Mouse (Mus musculus) heart, adult 2 months (tissue): Measurements from ENCODE around the gene Zbtb32. TPM values are rescaled to one million over a fixed set of nuclear protein-coding genes. Genes with fewer than 3 reads are reported as not detected.

Experiments used
- DNase-seq, 2 experiments: peaks; one replicate each; pipeline ENCODE4 v3.0.0; 2021
- H3K27ac ChIP-seq: fragments of 200-600 bp; 2 replicates; pipeline ENCODE4 v1.8.1; 2022
- H3K27me3 ChIP-seq: fragments of 200-500 bp; 2 replicates; pipeline ENCODE4 v1.6.1; 2012; ENCODE audit warnings: mild to moderate bottlenecking, low read length, inconsistent platforms, mixed read lengths; ENCODE audit not compliant: control insufficient read depth, insufficient read depth
- H3K36me3 ChIP-seq: fragments of 200-500 bp; 2 replicates; pipeline ENCODE4 v1.6.1; 2012; ENCODE audit warnings: low read length, inconsistent platforms; ENCODE audit not compliant: control insufficient read depth, insufficient read depth
- H3K4me1 ChIP-seq: fragments of 200-500 bp; 2 replicates; pipeline ENCODE4 v1.6.1; 2011; ENCODE audit warnings: low read length; ENCODE audit not compliant: control insufficient read depth, insufficient read depth
- H3K4me3 ChIP-seq: fragments of 200-600 bp; 2 replicates; pipeline ENCODE4 v1.8.1; 2022
- H3K79me2 ChIP-seq: fragments of 200-500 bp; replicated peaks from 2 replicates; pipeline ENCODE4 v1.6.1; 2012; ENCODE audit warnings: mild to moderate bottlenecking, inconsistent platforms, low read length, moderate library complexity, mixed read lengths; ENCODE audit not compliant: control insufficient read depth, insufficient read depth
- H3K9ac ChIP-seq: fragments of 200-500 bp; 2 replicates; pipeline ENCODE4 v1.6.1; 2012; ENCODE audit warnings: low read depth, mild to moderate bottlenecking, control low read depth, inconsistent platforms, low read length, mixed read lengths
- CTCF ChIP-seq: fragments of 200-600 bp; IDR thresholded peaks from 2 replicates; pipeline ENCODE4 v1.8.1; 2022; ENCODE audit warnings: antibody characterized with exemption, mild to moderate bottlenecking, moderate library complexity
- EP300 ChIP-seq: fragments of 200-500 bp; IDR thresholded peaks from 2 replicates; pipeline ENCODE4 v1.6.1; 2011; ENCODE audit warnings: low read depth, low read length, control low read depth; ENCODE audit not compliant: insufficient read depth
- POLR2A ChIP-seq: fragments of 200-500 bp; IDR thresholded peaks from 2 replicates; pipeline ENCODE4 v1.6.1; 2011; ENCODE audit warnings: mild to moderate bottlenecking, low read depth, low read length, control low read depth; ENCODE audit not compliant: insufficient read depth
- WGBS: fragments of 180-500 bp; shearing (Covaris S2); methylation state at CpG from one replicate; pipeline ENCODE4 v1.1.7; 2018; 5-methylcytosine and 5-hydroxymethylcytosine counted together
- intact Hi-C: fragments of 180-260 bp; cut with DNase I; formaldehyde crosslinking; loops from one replicate; pipeline ENCODE4 v1.15.1; 2025
- polyA plus RNA-seq: library from polyadenylated mRNA; depleted of rRNA; stranded (reverse); fragments of >200 nt; gene quantifications from 2 replicates; pipeline ENCODE4 v1.2.3, GENCODE M21; 2012
- total RNA-seq, 2 experiments: library from RNA; stranded (reverse); gene quantifications; 2 replicates each; pipeline ENCODE4 v1.2.3; 2021

Zbtb32 gene
- total and polyA plus RNA-seq, 3 experiments, result 0.11 to 0.64 TPM; not detected in 1

- DNase-seq, result peak in 1 of 2 experiments; percentile 70
- TF ChIP-seq POLR2A (no peak), CTCF (no peak), EP300 (peak; percentile 58; the same call in 1 of the 2 replicates)
- H3K27ac ChIP-seq, result peak overlapping the region; percentile 15; the same call in 1 of the 2 replicates
- intact Hi-C loops, result no loop called here
- no peak overlapping the region for H3K4me3 ChIP-seq
- H3K79me2 ChIP-seq, result no peaks in the 10 kb centered on the region
- no peak overlapping the region for H3K9ac ChIP-seq
- no peaks in the 10 kb centered on the region for H3K4me1 ChIP-seq
- H3K27me3 ChIP-seq, result no peaks in the 10 kb centered on the region
- 43% methylated on average over 2 of the region's 2 CpGs for WGBS
- H3K36me3 ChIP-seq, result no peaks in the 10 kb centered on the region
These were observed 25.7 kb downstream of the Zbtb32 start for GRCm38 (mm10) chr7:30572969-30573368.

- H3K79me2 ChIP-seq, result no peaks in the 10 kb centered on the region
- intact Hi-C loops, result no loop called here
- 79% methylated on average over 5 of the region's 5 CpGs for WGBS
- H3K27ac ChIP-seq, result no peak overlapping the region
- no peak overlapping the region for H3K4me3 ChIP-seq
- TF ChIP-seq CTCF (no peak), EP300 (no peak), POLR2A (no peak)
- no peaks in the 10 kb centered on the region for H3K36me3 ChIP-seq
- H3K9ac ChIP-seq, result no peak overlapping the region
- no peaks in the 10 kb centered on the region for H3K27me3 ChIP-seq
- DNase-seq, result no peak
- no peaks in the 10 kb centered on the region for H3K4me1 ChIP-seq
These were observed 26.3 kb downstream of the Zbtb32 start for GRCm38 (mm10) chr7:30572389-30572788.

- Histone ChIP-seq H3K4me3 (no peak overlapping the region), H3K4me1 (peaks cover 2% of the 10 kb centered on the region; the same call in 1 of the 2 replicates), H3K27ac (no peak overlapping the region), H3K9ac (no peak overlapping the region), H3K79me2 (no peaks in the 10 kb centered on the region), H3K27me3 (no peaks in the 10 kb centered on the region), H3K36me3 (no peaks in the 10 kb centered on the region)
- 92% methylated on average over 11 of the region's 11 CpGs for WGBS
- TF ChIP-seq POLR2A (no peak), EP300 (no peak), CTCF (no peak)
- DNase-seq, result no peak
- intact Hi-C loops, result no loop called here
These were observed 31.2 kb downstream of the Zbtb32 start for GRCm38 (mm10) chr7:30567555-30567954.

- intact Hi-C loops, result no loop called here
- Histone ChIP-seq H3K36me3 (no peaks in the 10 kb centered on the region), H3K27ac (no peak overlapping the region), H3K79me2 (no peaks in the 10 kb centered on the region), H3K9ac (no peak overlapping the region), H3K4me1 (peaks cover 2% of the 10 kb centered on the region; the same call in 1 of the 2 replicates), H3K4me3 (no peak overlapping the region), H3K27me3 (no peaks in the 10 kb centered on the region)
- TF ChIP-seq EP300 (no peak), CTCF (no peak), POLR2A (no peak)
- 74% methylated on average over 9 of the region's 9 CpGs for WGBS
- DNase-seq, result no peak
These were observed 32.7 kb downstream of the Zbtb32 start for GRCm38 (mm10) chr7:30566033-30566432.

GRCm38 (mm10) chr7:30564970-30565571, 33.6 kb downstream of the Zbtb32 start, which contains the start of gene Igflr1:
Gene Igflr1, plus strand, starts transcription at chr7:30565427.
- Histone ChIP-seq H3K4me1 (peaks cover 2% of the 10 kb centered on the region; the same call in 1 of the 2 replicates), H3K9ac (no peak within 1 kb of the TSS), H3K27me3 (no peaks in the 10 kb centered on the region), H3K36me3 (no peaks in the 10 kb centered on the region), H3K79me2 (no peaks in the 10 kb centered on the region), H3K27ac (no peak within 1 kb of the TSS), H3K4me3 (no peak within 1 kb of the TSS)
- WGBS, result 91% methylated on average over 12 of the region's 12 CpGs
- TF ChIP-seq EP300 (no peak), CTCF (no peak), POLR2A (no peak)
- intact Hi-C loops, result no loop called here
- no peak for DNase-seq

- Histone ChIP-seq H3K4me1 (peaks cover 3% of the 10 kb centered on the region), H3K4me3 (peak overlapping the region; percentile 71), H3K36me3 (no peaks in the 10 kb centered on the region), H3K27ac (peak overlapping the region; percentile 99), H3K27me3 (no peaks in the 10 kb centered on the region), H3K79me2 (no peaks in the 10 kb centered on the region), H3K9ac (0 out of 2 replicates have a peak overlapping the region, but pooled peaks have one; percentile 3)
- 27% methylated on average over 6 of the region's 6 CpGs for WGBS
- intact Hi-C loops, result loop anchor here (1.0 kb wide), 1 partner anchor 24 kb away; the partner anchor contains the start of gene Kmt2b
- DNase-seq, result no peak
- TF ChIP-seq POLR2A (no peak), CTCF (no peak), EP300 (no peak)
These were observed 34.8 kb downstream of the Zbtb32 start for GRCm38 (mm10) chr7:30563906-30564280.
